Mouse (Mus musculus) intestine, embryonic 16.5 days (tissue): Measurements from ENCODE around the gene Haghl. TPM values are rescaled to one million over a fixed set of nuclear protein-coding genes. Genes with fewer than 3 reads are reported as not detected.

ENCODE experiments used
- ATAC-seq: fragments of 200-750 bp; cut with Nextera tagmentation; 2 replicates; pipeline ENCODE4 v1.8.0; 2017; ENCODE audit warnings: moderate TSS enrichment, moderate library complexity
- H3K27ac ChIP-seq: fragments of 300-500 bp; sonication (generic); 2 replicates; pipeline ENCODE4 v1.5.1; 2014; ENCODE audit warnings: mild to moderate bottlenecking, low read length
- H3K27me3 ChIP-seq: fragments of 300-500 bp; sonication (generic); replicated peaks from 2 replicates; pipeline ENCODE4 v1.6.1; 2014; ENCODE audit warnings: low read length, control low read depth, mixed read lengths; ENCODE audit not compliant: control insufficient read depth, insufficient read depth
- H3K36me3 ChIP-seq: fragments of 300-500 bp; sonication (generic); 2 replicates; pipeline ENCODE4 v1.6.1; 2014; ENCODE audit warnings: low read length, control low read depth; ENCODE audit not compliant: control insufficient read depth, insufficient read depth
- H3K4me1 ChIP-seq: fragments of 300-500 bp; sonication (generic); 2 replicates; pipeline ENCODE4 v1.6.1; 2014; ENCODE audit warnings: low read length, control low read depth, mixed read lengths; ENCODE audit not compliant: control insufficient read depth, insufficient read depth
- H3K4me2 ChIP-seq: fragments of 300-500 bp; sonication (generic); 2 replicates; pipeline ENCODE4 v1.6.1; 2014; ENCODE audit warnings: low read depth, low read length, control low read depth
- H3K4me3 ChIP-seq: fragments of 300-500 bp; sonication (generic); 2 replicates; pipeline ENCODE4 v1.5.1; 2014; ENCODE audit warnings: mild to moderate bottlenecking, low read length
- H3K9ac ChIP-seq: fragments of 300-500 bp; sonication (generic); 2 replicates; pipeline ENCODE4 v1.6.1; 2014; ENCODE audit warnings: low read depth, low read length
- H3K9me3 ChIP-seq: fragments of 300-500 bp; sonication (generic); 2 replicates; pipeline ENCODE4 v1.6.1; 2016; ENCODE audit warnings: low read length, control low read depth; ENCODE audit not compliant: control insufficient read depth
- WGBS: fragments of 180-500 bp; shearing (Covaris S2); extraction: QIAGEN DNeasy Blood & Tissue Kit; methylation state at CpG from one replicate; pipeline ENCODE4 v1.1.7; 2014; 5-methylcytosine and 5-hydroxymethylcytosine counted together
- polyA plus RNA-seq: library from polyadenylated mRNA; unstranded; fragments of >200 nt; fragmentation: Nextera tagmentation; extraction: Ambion mirVana; gene quantifications from 2 replicates; pipeline ENCODE4 v1.2.1, GENCODE M21; 2015

The Haghl gene
- polyA plus RNA-seq, 1 experiment from 2014 or later: 41.1 TPM

GRCm38 (mm10) chr17:25792615-25793014 lies 7.1 kb upstream of the Haghl start, which contains the start of gene Fam173a:
Gene Fam173a, minus strand, starts transcription at chr17:25792901.
- Histone ChIP-seq H3K27ac (peak within 1 kb of the TSS; percentile 99), H3K9ac (peak within 1 kb of the TSS; percentile 89), H3K4me3 (peak within 1 kb of the TSS; percentile 85), H3K4me1 (peaks cover 37% of the 10 kb centered on the region), H3K4me2 (peak within 1 kb of the TSS; percentile 90), H3K9me3 (no peaks in the 10 kb centered on the region), H3K36me3 (peaks cover 10% of the 10 kb centered on the region; the same call in 1 of the 2 replicates), H3K27me3 (no peaks in the 10 kb centered on the region)
- ATAC-seq: peak; percentile 67
- under 1% methylated on average over 14 of the region's 14 CpGs for WGBS

- peak; percentile 81 for ATAC-seq
- Histone ChIP-seq H3K36me3 (peaks cover 10% of the 10 kb centered on the region; the same call in 1 of the 2 replicates), H3K4me2 (peak overlapping the region; percentile 90), H3K9me3 (no peaks in the 10 kb centered on the region), H3K4me3 (peak overlapping the region; percentile 85), H3K9ac (peak overlapping the region; percentile 89), H3K4me1 (peaks cover 32% of the 10 kb centered on the region), H3K27me3 (no peaks in the 10 kb centered on the region), H3K27ac (peak overlapping the region; percentile 99)
- WGBS: under 1% methylated on average over 45 of the region's 45 CpGs
Observed at GRCm38 (mm10) chr17:25791843-25792527, 6.5 kb upstream of the Haghl start.

GRCm38 (mm10) chr17:25791320-25791842 lies 5.9 kb upstream of the Haghl start:
- Histone ChIP-seq H3K4me1 (peaks cover 31% of the 10 kb centered on the region), H3K9me3 (no peaks in the 10 kb centered on the region), H3K27me3 (no peaks in the 10 kb centered on the region), H3K36me3 (peaks cover 10% of the 10 kb centered on the region; the same call in 1 of the 2 replicates), H3K27ac (peak overlapping the region; percentile 99), H3K4me2 (peak overlapping the region; percentile 90), H3K9ac (peak overlapping the region; percentile 89), H3K4me3 (peak overlapping the region; percentile 85)
- 28% methylated on average over 19 of the region's 19 CpGs for WGBS
- peak; percentile 6; the same call in 1 of the 2 replicates for ATAC-seq

- H3K4me3 ChIP-seq: no peak overlapping the region
- H3K9ac ChIP-seq: no peak overlapping the region
- H3K4me2 ChIP-seq: no peak overlapping the region
- peaks cover 17% of the 10 kb centered on the region for H3K36me3 ChIP-seq
- H3K27me3 ChIP-seq: no peaks in the 10 kb centered on the region
- WGBS: 92% methylated on average over 9 of the region's 9 CpGs
- H3K4me1 ChIP-seq: peaks cover 26% of the 10 kb centered on the region
- no peaks in the 10 kb centered on the region for H3K9me3 ChIP-seq
- no peak for ATAC-seq
- H3K27ac ChIP-seq: no peak overlapping the region
Observed at GRCm38 (mm10) chr17:25786781-25787504, 1.5 kb upstream of the Haghl start.

GRCm38 (mm10) chr17:25786280-25786679 lies 807 bp upstream of the Haghl start, which contains the start of gene Ccdc78:
Gene Ccdc78, plus strand, starts transcription at chr17:25786580.
- H3K27ac ChIP-seq: peak within 1 kb of the TSS; percentile 88
- no peak for ATAC-seq
- no peaks in the 10 kb centered on the region for H3K27me3 ChIP-seq
- H3K4me3 ChIP-seq: peak within 1 kb of the TSS; percentile 79
- peak within 1 kb of the TSS; percentile 81 for H3K9ac ChIP-seq
- H3K9me3 ChIP-seq: no peaks in the 10 kb centered on the region
- H3K4me1 ChIP-seq: peaks cover 23% of the 10 kb centered on the region
- peak within 1 kb of the TSS; percentile 90 for H3K4me2 ChIP-seq
- 81% methylated on average over 3 of the region's 3 CpGs for WGBS
- H3K36me3 ChIP-seq: peaks cover 17% of the 10 kb centered on the region

GRCm38 (mm10) chr17:25783861-25784574 lies 1.5 kb downstream of the Haghl start:
- 77% methylated on average over 15 of the region's 15 CpGs for WGBS
- peak overlapping the region; percentile 90 for H3K4me2 ChIP-seq
- H3K27me3 ChIP-seq: no peaks in the 10 kb centered on the region
- H3K36me3 ChIP-seq: peaks cover 14% of the 10 kb centered on the region
- peak overlapping the region; percentile 79 for H3K4me3 ChIP-seq
- peaks cover 18% of the 10 kb centered on the region for H3K4me1 ChIP-seq
- no peaks in the 10 kb centered on the region for H3K9me3 ChIP-seq
- H3K9ac ChIP-seq: peak overlapping the region; percentile 81
- ATAC-seq: no peak
- H3K27ac ChIP-seq: no peak overlapping the region

GRCm38 (mm10) chr17:25783086-25783485 lies 2.4 kb downstream of the Haghl start:
- Histone ChIP-seq H3K27me3 (no peaks in the 10 kb centered on the region), H3K9me3 (no peaks in the 10 kb centered on the region), H3K4me2 (no peak overlapping the region), H3K4me1 (peaks cover 18% of the 10 kb centered on the region), H3K36me3 (peaks cover 13% of the 10 kb centered on the region; the same call in 1 of the 2 replicates), H3K9ac (no peak overlapping the region), H3K27ac (no peak overlapping the region), H3K4me3 (no peak overlapping the region)
- 62% methylated on average over 7 of the region's 7 CpGs for WGBS
- no peak for ATAC-seq

- H3K27me3 ChIP-seq: no peaks in the 10 kb centered on the region
- H3K4me1 ChIP-seq: peaks cover 18% of the 10 kb centered on the region
- ATAC-seq: no peak
- H3K36me3 ChIP-seq: peaks cover 13% of the 10 kb centered on the region; the same call in 1 of the 2 replicates
- no peak overlapping the region for H3K27ac ChIP-seq
- WGBS: 75% methylated on average over 6 of the region's 6 CpGs
- no peaks in the 10 kb centered on the region for H3K9me3 ChIP-seq
- H3K4me2 ChIP-seq: no peak overlapping the region
- no peak overlapping the region for H3K4me3 ChIP-seq
- H3K9ac ChIP-seq: no peak overlapping the region
Observed at GRCm38 (mm10) chr17:25781339-25781738, 4.1 kb downstream of the Haghl start.

- H3K36me3 ChIP-seq: peaks cover 11% of the 10 kb centered on the region; the same call in 1 of the 2 replicates
- no peaks in the 10 kb centered on the region for H3K27me3 ChIP-seq
- H3K9me3 ChIP-seq: no peaks in the 10 kb centered on the region
- H3K27ac ChIP-seq: no peak overlapping the region
- peaks cover 8% of the 10 kb centered on the region for H3K4me1 ChIP-seq
- no peak for ATAC-seq
- H3K9ac ChIP-seq: no peak overlapping the region
- WGBS: 97% methylated on average over 5 of the region's 5 CpGs
- no peak overlapping the region for H3K4me3 ChIP-seq
- no peak overlapping the region for H3K4me2 ChIP-seq
Observed at GRCm38 (mm10) chr17:25777948-25778347, 7.5 kb downstream of the Haghl start.
